Mouse (Mus musculus) spleen, postnatal 4 days (tissue): ENCODE data around the gene Dtx3.
A peak's percentile ranks its signal among the peaks of the same experiment; 100 is the strongest.
"Not testable (repeated sequence)": the region's sequence is repeated elsewhere in the genome, so short reads cannot be mapped to it uniquely, and the experiment has no call there.

Source experiments
- DNase-seq, 2 experiments: peaks; one replicate each; pipeline ENCODE4 v3.0.0; 2022; ENCODE audit warnings: low spot score in 2 of 2

Gene Dtx3

GRCm38 (mm10) chr10:127165654-127166403 is 29.7 kb downstream of the Dtx3 start:
- peak; percentile 64 to 81 for DNase-seq

DNA sequence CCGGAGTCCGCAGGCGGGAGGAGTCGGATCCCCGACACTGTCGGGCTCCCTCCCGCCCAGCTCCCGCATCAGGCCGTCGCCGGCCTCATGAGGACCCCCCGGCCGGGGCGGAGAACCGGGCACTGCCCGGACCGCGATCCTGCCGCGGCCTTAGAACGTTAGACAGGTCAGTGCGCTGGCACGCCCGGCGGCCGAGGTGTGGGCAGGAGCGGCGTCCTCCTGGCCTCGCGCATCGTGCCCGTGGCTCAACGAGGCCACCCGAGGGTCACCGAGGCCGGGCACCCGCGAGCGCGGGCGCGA is 30.2 kb downstream of the Dtx3 start:
- DNase-seq = peak in 1 of 2 experiments; percentile 90

DNA sequence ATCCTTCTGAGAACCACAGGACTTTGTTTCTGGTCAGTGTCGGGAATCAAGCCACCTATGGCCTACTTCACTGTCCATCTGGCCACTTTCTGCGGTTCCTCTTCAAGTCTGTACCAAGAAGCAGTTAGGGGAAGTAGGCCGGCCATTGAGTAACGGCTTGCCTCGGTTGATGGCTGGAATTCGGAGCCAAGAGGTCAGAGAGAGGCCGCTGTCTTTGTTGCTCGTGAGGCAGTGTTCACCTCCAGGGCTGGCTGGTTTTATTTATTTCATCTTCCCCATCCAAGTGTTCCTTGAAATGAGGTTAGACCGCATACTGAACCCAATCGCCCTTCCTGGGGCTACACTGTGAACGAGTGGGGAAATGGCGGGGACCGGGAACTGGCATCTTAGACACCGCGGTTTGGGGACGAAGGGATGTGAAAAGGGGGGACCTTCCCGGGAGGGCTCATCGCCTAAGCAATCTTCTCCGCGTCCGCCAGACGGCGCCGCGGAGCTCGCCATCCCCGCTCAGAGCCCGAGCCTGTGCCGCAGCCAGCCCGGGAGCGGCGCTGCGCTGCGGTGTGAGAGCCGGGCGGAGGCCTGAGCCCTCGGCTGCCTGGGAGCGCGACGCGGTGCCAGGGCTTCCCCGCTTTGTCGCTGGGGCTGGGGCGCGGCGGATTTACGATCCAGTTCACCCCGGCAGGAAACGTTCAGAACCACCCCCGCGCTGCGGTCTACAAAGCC is 30.7 kb downstream of the Dtx3 start, which contains the start of gene B4galnt1:
TSS of gene B4galnt1 (plus strand) at position 595 of the 723 bp plus-strand sequence.
- DNase-seq = peak in 1 of 2 experiments; percentile 79

DNA sequence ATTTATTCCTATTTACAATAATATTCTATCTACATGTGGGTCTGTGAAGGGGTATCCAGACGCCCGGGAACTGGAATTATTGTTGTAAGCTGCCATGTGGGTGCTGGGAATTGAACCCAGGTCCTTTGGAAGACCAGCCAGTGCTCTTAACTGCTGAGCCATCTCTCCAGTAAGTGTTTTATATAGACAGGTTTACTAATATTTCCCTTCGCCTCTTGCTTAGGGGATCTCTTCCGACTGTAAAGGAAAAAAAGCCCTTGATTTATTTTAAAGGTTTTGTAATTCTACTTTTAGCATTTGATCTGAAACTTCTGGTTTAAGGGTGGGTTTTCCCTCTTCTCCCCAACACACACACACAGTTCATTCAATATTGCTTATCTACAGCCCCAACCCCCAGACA is 31.3 kb downstream of the Dtx3 start:
- no peak for DNase-seq

DNA sequence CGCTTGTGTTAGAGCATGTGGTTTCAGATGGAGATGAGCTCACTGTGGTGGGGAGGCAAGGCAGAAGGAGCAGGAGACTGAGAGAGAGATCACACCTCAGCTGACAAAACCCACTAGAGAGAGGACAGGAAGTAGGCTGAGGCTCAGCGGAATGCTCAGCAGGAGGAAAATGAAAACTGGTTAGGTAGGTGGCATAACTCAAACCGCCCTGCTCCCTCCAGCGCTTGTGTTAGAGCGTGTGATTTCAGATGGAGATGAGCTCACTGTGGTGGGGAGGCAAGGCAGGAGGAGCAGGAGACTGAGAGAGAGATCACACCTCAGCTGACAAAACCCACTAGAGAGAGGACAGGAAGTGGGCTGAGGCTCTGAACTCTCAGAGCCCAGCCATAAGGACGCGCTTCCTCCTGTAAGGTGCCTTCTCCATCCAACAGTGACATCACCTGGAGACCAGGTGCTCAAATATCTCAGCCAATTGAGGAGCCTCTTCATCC is 32.7 kb downstream of the Dtx3 start:
- DNase-seq = peak in 1 of 2 experiments; percentile 59

DNA sequence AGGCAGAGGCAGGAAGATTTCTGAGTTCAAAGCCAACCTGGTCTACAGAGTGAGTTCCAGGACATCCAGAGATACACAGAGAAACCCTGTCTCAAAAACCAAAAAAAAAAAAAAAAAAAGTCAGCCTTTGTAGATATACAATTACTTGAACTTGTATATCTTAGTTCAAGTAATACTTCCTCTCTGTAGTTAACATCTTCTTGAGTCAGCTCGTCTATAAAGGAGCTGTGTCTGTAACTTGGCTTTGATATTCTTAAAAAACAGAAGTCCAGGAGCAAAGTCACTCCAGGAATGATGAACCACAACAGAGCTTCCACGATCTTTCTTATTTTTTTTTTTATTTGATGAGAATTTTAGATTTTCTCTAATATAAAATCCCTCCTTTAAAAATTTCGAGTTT is 34.8 kb downstream of the Dtx3 start:
- no peak for DNase-seq

DNA sequence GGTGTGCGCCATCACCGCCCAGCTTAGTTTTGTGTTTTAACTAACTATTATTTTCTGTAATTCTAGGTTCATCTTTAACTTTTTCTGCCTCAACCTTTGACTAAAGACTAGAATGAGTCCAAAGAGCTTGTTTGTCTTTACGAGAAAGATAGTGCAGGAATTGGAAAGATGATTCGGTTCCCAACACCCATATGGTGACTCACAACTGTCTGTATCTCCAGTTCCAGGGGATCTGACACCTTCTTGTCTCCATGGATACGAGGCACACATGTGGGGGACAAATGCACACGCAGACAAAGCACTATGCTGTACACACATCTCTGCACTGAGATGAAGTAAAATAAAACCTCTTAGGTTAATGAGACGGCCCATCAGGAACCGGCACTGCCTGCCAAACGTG is 35.4 kb downstream of the Dtx3 start:
- DNase-seq = no peak

DNA sequence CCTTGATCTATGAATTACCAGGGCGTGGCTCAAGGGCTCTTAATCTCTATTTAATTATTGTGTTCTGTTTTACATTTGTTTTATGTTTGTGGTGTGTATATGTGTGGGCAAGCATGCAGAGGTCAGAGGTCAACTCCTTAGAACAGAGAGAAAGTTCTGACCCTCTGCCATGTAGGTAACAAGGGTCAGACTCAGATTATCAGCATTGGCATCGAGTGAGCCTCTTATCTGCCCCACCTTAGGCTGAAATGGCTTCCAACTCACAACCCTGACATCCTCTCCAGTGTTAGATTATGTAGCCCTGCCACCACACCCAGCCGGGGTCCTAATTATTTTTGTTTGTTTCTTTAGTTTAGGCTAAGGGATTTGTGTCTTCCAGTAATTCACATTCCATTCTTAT is 37.1 kb downstream of the Dtx3 start:
- DNase-seq = no peak

- no peak for DNase-seq
Observed at GRCm38 (mm10) chr10:127156511-127156910, 39.0 kb downstream of the Dtx3 start.

DNA sequence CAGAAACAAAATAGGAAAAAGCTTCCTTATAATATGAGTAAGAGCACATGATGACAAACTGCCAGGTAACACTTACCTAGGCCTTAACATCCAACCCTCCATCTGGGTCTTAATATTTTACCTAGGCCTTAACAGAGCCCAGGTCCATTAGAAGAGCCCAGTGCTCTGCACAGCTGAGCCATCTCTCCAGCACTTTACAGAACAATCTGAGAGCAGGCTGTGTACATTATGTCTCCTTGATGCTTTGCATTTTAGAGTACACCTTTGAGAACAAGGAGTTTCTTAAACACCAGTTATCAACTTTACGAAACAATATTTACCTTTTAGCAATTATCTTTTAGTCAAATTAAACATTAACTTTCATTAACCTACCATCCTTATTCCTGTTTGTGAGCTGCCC is 39.4 kb downstream of the Dtx3 start:
- DNase-seq = no peak

GRCm38 (mm10) chr10:127154652-127155051 is 40.9 kb downstream of the Dtx3 start:
- DNase-seq = no peak

DNA sequence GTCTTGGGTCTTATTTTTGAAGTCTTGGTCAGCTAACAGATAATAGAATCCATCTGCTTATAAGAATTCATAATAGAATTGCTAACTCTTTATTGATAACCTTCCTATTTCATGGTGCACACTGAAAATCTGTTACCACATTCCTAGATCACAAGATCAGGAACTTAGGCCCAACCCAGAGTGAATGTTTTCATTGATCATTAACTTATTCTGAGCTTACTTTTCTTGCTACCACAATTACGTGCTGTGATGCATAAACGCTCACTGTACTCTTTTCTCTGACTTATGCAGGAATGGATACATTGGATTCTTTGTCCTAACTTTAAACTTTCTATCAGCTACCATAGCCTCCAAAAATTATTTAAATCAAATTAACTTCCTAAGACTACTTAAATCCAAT is 41.3 kb downstream of the Dtx3 start:
- DNase-seq = no peak

DNA sequence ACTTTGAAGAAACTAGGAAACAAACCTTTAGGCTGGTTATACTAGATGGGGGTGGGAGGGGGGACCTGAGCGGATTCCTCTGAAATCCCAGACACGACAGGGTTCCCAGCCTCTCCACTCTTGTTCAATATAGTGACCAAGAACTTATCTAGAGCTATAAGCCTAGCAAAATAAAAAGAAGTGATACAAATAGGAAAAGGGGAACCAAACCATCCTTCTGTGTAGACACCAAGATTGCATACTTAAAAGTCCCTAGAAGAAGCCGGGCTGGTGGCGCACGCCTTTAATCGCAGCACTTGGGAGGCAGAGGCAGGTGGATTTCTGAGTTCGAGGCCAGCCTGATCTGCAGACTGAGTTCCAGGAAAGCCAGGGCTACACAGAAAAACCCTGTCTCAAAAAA is 42.2 kb downstream of the Dtx3 start:
- DNase-seq = no peak

- not testable (repeated sequence) for DNase-seq
Observed at GRCm38 (mm10) chr10:127152556-127152955, 43.0 kb downstream of the Dtx3 start.

DNA sequence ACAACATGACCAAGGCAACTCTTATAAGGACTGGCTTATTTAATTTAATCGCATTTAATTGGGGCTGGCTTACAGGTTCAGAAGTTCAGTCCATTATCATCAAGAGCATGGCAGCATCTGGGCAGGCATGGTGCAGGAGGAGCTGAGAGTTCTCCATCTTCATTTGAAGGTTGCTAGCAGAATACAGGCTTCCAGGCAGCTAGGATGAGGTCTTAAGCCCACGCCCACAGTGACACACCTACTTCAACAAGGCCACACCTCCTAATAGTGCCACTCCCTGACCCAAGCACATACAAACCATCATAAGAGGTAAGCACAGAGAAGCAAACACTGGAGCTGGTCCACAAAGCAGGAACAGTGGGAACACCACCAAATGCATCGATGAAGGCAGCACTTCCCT is 44.3 kb downstream of the Dtx3 start:
- DNase-seq = not testable (repeated sequence)

- DNase-seq = no peak
Observed at GRCm38 (mm10) chr10:127150471-127150872, 45.1 kb downstream of the Dtx3 start.

- DNase-seq = no peak
Observed at GRCm38 (mm10) chr10:127147135-127147534, 48.4 kb downstream of the Dtx3 start.

DNA sequence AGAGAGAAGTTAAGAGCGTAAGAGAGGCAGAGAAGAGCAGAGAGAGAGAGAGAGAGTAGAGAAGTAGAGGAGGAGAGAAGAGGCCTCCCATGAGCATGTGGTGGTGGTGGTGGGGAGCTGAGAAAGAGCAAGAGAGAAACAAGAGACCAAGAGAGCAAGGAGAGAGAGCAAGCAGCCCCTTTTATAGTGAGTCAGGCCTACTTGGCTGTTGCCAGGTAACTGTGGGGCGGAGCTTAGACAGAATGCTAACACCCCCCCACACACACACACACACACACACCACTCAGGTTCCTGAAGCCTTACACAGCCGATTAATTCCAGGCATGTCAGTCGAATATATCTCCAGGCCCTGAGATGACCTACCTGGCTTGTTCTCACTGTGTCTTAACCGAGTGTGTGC is 50.2 kb downstream of the Dtx3 start:
- DNase-seq = no peak

DNA sequence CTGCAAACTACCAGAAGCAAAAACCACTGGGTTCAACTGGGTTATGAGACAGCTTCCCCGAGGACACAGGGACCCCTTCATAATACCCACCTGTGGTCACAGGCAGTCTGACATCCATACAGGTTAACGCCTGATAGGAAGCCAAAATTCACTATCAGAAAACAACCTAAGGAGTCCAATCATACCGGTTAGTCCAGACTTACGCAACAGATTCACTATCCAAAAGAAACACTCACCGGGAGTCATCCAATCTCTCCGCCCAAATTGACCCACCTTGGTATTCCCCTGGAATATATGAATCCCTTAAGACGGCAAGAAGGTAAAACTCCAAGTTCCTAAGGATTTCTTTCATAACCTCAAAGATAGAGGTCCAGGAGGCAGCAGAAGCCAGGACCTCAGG is 51.0 kb downstream of the Dtx3 start:
- no peak for DNase-seq

DNA sequence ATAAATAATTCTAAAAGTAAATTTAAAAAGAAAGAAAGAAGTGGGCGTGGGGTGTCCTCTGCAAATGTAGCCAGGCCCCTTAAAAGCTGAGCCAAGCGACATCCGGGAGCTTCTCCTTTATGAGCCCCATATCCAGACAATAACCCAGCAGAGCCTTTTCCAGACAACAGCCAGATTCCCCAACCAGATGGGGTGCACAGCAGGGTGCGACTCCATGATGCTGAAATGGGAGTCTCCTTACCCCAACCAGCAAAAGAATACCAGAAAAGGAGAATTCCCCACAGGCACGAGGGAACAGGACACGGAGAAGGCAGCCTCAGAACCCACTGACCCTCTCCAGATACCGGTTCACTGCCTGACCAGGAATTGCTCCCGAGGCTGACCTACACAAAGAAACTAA is 52.3 kb downstream of the Dtx3 start:
- no peak for DNase-seq

DNA sequence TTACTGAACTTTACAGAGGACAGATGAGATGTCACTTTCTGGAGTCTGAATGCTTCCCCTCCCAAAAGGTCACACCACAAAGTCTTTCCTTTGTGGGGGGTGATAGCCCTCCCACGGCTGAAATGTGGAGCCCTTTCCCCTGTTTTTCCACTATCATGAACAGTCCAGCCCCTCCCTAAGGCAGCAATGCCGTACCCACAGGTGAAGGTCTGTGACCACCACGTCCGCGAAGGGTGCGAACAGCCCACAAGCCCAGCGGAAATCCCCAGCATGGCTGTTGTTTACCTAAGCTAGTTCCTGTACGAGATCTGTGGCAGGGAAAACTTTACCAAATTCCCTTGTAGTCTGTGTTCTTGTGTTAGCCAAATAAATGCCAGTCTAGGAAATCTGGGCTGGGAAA is 54.0 kb downstream of the Dtx3 start:
- DNase-seq = no peak

DNA sequence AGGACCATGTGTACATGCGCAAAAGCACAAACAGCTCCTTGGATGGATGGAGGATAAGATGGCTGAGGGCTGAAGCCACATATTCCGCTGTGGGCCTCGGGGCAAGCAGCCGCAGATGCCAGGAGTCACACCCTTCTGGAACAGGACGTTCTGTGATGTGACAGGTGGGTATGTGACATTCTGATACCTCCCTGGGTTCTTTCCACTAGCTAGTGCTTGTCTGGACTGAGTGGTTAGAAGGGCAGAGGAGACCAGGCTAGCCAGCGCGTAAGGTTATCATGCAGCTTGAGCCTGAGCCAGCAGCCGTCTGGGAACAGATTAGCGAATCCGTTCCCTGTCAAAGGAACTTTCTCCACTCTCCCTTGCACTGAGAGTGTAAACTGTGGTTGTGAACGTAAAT is 54.6 kb downstream of the Dtx3 start:
- DNase-seq = no peak
